Mouse (Mus musculus): ENCODE data around the gene Ranbp17. TPM values are rescaled to one million over a fixed set of nuclear protein-coding genes. Genes with fewer than 3 reads are reported as not detected.
A peak's percentile ranks its signal among the peaks of the same experiment; 100 is the strongest.

Gene Ranbp17
- total RNA-seq, 2 experiments from 2014 or later = 5.9 to 8.6 TPM

GRCm38 (mm10) chr11:33162211-33162997 is 351.1 kb downstream of the Ranbp17 start:
- ATAC-seq (replicated peaks; ENCODE audit: low FRiP score, low TSS enrichment, poor library complexity, severe bottlenecking) = peak; percentile 62

Other genes with a start within 250 kb of the Ranbp17 start
- gene Gm12117, start 237.0 kb downstream of the Ranbp17 start, total RNA-seq (2014; fragmentation: Nextera tagmentation) = not detected in 2 replicates
- gene Gm12117, start 237.0 kb downstream of the Ranbp17 start, total RNA-seq (2017) = not detected in 2 replicates
- not detected in 2 replicates for gene Gabrp, start 65.2 kb upstream of the Ranbp17 start, total RNA-seq (2014; fragmentation: Nextera tagmentation)
- not detected in 2 replicates for gene Gabrp, start 65.2 kb upstream of the Ranbp17 start, total RNA-seq (2017)
- not detected in 2 replicates for gene D130052B06Rik, start 85.6 kb upstream of the Ranbp17 start, total RNA-seq (2014; fragmentation: Nextera tagmentation)
- gene D130052B06Rik, start 85.6 kb upstream of the Ranbp17 start, total RNA-seq (2017) = not detected in 2 replicates

Data from megakaryocyte-erythroid progenitor cell, adult 5-6 weeks (primary cell).